Mouse (Mus musculus) CD8-positive naive resting alpha-beta T cell, adult 2 months (primary cell): Measurements from ENCODE around the gene Rdh8.

Experiments used
- DNase-seq, 2 experiments: peaks; one replicate each; pipeline ENCODE4 v3.0.0; 2022; ENCODE audit warnings: low read depth in 2 of 2, low spot score in 2 of 2

Rdh8 gene

GRCm38 (mm10) chr9:20818236-20818635 is at the start of gene Rdh8:
Gene Rdh8, plus strand, starts transcription at chr9:20818503.
- DNase-seq, result no peak

DNA sequence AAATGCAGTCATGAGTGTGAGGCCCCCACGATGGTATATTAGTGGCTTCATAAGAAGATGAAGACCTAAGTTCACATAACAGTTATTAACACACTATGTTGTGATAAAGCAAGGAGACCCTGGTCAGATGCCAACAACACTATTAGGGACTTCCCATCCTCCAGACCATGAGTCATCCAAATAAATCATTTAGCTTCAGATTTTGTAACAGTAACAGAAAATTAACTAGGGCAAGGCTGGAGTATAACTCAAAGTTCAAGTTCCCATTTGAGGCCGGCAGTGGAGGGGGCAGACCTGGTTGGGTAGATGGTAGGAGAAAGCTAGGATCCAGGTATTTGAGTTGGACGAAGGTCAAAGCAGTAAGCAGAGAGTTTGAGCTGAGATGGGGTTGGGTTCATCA is 37.0 kb upstream of the Rdh8 start:
- no peak for DNase-seq

GRCm38 (mm10) chr9:20785055-20785454 is 33.2 kb upstream of the Rdh8 start:
- no peak for DNase-seq

- no peak for DNase-seq
Observed at GRCm38 (mm10) chr9:20787992-20788391, 30.3 kb upstream of the Rdh8 start.

DNA sequence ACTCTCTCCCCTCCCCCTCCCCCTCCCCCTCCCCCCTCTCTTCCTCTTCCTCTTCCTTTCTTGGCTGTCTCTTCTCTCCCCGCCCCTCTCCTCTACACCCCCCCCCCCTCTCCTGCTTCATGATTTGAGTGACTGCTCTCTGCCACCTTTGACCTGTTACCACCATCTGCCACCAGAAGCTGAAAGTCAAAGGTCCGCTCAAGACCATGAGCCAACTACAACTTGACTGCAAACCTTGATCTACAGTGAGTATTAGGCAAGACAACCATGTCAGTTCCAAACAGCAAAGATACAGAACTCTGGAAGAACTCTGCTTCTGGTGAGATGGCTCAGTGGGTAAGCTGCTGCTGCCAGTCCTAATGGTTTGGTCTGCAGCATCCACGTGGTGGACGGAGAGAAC is 28.7 kb upstream of the Rdh8 start:
- DNase-seq, result no peak

GRCm38 (mm10) chr9:20790345-20790744 is 28.0 kb upstream of the Rdh8 start:
- no peak for DNase-seq

GRCm38 (mm10) chr9:20794108-20794806 is 24.0 kb upstream of the Rdh8 start:
- no peak for DNase-seq

DNA sequence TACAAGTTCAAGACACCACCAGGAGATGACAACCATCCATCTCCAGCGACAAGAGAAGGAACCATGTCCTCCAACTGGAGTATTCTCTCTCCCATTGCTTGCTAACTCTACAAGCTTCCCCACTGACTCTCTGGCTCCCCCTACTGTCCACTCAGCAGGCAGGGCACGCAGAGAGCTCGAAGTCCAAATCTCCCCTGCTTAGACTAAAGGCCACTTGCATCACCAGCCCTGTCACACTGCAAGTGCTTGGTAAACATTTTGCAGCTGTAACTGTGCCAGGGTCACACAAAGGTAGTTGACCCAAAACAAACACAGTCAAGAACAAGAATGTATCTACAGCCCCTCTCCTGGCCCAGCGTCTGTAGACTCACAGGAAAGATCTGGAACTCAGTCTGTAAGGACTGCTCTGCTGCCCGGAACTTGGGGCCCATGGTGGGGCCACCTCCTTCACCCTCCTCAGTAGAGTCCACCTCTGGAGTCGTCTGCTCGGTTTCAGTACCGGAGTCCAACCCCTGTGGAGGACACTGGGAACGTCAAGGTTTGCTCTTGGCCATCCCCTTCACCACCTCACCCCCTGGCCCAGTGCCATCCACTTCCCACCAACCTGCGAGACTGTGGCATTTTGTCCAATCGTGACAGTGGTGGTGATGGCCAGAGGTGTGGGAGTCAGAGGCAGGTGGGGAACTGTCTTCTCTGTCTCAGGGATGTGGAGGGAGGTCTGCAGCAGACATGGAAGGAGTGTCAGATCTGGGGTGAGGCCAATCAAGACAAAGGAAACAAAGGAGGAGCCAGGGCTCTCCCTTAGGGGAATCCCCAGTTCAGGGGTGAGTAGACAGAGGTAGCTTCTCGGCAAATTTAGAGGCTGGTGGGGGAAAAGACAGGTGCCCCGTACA is 13.8 kb upstream of the Rdh8 start:
- DNase-seq, result peak; percentile 47 to 64

DNA sequence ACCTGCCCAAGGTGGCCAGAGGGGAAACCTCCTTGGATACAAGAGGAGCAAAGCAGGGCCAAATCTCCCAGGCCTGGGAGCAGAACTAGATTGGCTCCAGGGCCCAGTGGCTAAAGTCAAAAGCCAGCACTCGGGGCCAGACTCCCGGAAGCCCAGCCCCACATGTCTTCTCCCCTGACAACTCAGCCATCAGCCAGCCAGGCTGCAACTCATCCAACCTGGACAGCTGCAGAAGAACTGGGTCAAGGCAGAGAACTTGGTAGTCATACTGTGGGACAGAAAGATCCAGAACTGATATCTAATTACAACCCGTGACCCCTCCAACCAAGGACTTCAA is 13.2 kb upstream of the Rdh8 start:
- no peak for DNase-seq

- no peak for DNase-seq
Observed at GRCm38 (mm10) chr9:20805706-20806105, 12.6 kb upstream of the Rdh8 start.

DNA sequence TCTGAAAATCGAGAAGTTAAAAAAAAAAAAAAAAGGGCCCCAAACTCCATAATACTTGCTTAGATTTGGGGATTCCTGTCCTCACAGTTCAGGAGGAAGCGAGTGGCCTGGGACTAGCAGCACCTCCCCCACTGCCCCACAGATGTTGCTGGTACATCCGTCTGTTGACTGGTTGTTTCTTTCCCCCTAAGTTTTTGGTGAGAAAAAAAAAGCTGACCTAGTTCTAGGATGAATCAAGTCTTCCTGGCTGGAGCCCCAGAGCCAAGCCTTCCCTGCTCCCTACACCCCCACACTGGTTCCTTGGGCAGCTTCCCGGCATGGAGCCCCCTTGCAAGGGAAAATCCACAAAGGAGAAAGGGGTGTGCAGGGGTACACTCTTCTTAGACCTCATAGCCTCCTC is 8.0 kb upstream of the Rdh8 start:
- no peak for DNase-seq

DNA sequence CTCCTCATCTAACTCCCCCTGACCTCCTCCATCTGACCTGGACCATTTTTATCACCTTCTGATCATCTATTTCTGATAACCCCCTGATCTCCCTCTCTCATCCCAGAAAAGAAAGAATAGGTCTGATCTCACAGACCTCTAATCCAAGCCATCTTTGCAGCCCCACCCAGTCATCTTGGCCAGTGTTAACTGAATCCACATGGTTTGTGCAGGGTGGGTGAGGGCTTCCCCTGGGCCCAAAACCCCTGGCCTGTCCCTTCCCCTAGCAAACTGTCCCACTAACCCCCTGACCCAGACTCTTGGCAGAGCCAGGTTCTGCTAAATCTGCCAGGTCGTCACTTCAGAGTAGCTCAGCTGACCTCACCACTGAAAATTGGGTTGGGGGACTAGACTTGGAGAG is 7.5 kb upstream of the Rdh8 start:
- no peak for DNase-seq

GRCm38 (mm10) chr9:20812537-20813271 is 5.6 kb upstream of the Rdh8 start:
- DNase-seq, result no peak

- no peak for DNase-seq
Observed at GRCm38 (mm10) chr9:20814521-20815272, 3.6 kb upstream of the Rdh8 start, which contains the start of gene Col5a3. Gene Col5a3, minus strand, starts transcription at chr9:20815067.

DNA sequence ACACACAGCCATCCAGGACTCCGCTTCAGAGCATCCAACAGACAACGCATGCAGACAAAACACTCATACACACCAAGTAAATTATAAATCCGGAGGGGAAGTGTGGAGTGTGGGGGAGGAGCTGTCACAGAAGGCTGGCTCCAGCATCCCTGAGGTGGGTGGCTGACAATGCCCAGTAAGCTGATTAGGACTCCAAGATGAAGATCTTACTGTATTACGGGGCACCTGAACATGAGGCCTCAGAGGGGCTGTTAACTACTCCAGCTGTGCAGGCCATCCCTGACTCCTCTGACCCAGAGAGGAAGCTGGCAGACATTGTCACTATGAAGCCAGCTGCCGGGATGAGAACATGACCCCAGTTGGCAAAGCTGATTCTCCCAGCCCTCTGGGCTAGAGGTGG is 1.7 kb downstream of the Rdh8 start:
- DNase-seq, result no peak

DNA sequence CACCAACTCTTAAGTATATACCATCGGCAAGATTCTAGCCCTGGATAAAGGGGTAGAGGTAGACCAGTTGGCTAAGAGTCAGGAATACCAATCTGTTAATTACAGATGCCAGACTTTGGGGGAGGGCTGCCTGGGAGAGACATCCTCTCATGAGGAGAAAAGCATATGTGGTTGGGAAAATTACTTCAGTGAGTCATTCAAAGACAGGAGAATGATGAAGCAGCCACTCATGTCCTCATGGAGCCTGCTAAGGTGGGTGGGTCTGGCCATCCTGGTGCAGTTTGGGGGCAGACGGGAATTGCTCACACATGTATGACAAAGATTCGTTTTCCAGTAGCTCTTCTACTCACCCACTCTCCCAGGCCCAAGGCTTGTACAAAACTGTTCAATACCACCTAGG is 4.5 kb downstream of the Rdh8 start:
- no peak for DNase-seq

DNA sequence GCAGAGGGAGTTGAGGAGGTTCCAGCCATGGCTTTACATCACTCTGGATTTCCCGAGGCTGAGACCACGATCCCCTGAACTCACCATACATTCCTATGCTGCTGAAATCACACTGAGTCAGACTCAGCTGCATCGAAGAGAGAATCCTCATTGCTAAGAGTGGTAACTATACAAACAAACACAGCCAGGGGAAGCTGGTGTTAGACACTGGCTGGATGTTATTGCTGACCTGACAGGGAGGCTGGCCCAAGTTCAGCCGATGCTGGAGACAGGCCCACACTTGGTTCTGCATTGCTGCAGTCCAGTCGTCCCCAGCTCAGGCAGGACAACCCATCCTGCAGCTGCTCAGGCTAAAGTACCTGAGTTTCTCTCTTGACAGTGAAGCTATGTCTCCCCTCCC is 7.5 kb downstream of the Rdh8 start:
- no peak for DNase-seq

GRCm38 (mm10) chr9:20828127-20828526 is 9.8 kb downstream of the Rdh8 start:
- no peak for DNase-seq

- peak; percentile 50 to 65 for DNase-seq
Observed at GRCm38 (mm10) chr9:20830901-20831643, 12.8 kb downstream of the Rdh8 start.

DNA sequence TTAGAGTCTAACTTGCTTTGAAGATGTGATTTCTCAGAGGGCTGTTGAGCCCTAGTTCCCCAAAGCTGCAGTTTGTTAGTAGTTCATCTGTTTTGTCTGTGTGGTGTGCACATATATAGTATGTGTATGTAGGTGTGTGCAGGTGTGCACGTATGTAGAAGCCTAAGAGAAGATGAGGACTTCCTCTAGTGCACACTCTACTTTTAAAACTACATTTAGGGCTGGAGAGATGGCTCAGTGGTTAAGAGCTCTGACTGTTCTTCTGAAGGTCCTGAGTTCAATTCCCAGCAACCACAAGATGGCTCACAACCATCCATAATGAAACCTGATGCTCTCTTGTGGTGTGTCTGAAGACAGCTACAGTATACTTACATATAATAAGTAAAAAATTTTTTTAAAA is 16.6 kb downstream of the Rdh8 start:
- no peak for DNase-seq
